Mouse (Mus musculus) heart, embryonic 14.5 days (tissue): ENCODE measurements around the gene Trmt44. TPM values are rescaled to one million over a fixed set of nuclear protein-coding genes. Genes with fewer than 3 reads are reported as not detected.

Experiments
- ATAC-seq: fragments of 200-750 bp; cut with Nextera tagmentation; 2 replicates; pipeline ENCODE4 v1.8.0; 2017; ENCODE audit warnings: low read depth, moderate TSS enrichment; ENCODE audit not compliant: insufficient number of reproducible peaks, insufficient read depth, low FRiP score
- H3K27ac ChIP-seq, 2 experiments: fragments of 200-500 bp in 1 of 2; fragments of 300-500 bp in 1 of 2; sonication (generic) in 1 of 2; replicated peaks in 1 of 2; 2 replicates each; pipeline ENCODE4 v1.5.1; 2012 to 2014; ENCODE audit warnings: low read depth in 2 of 2, low read length in 2 of 2, control low read depth in 1 of 2, mild to moderate bottlenecking in 1 of 2, mixed read lengths in 1 of 2; ENCODE audit not compliant: control insufficient read depth in 1 of 2, insufficient read depth in 1 of 2
- H3K27me3 ChIP-seq: fragments of 300-500 bp; sonication (generic); 2 replicates; pipeline ENCODE4 v1.6.1; 2014; ENCODE audit warnings: mild to moderate bottlenecking, low read length, control low read depth; ENCODE audit not compliant: control insufficient read depth, insufficient read depth
- H3K36me3 ChIP-seq: fragments of 300-500 bp; sonication (generic); 2 replicates; pipeline ENCODE4 v1.6.1; 2014; ENCODE audit warnings: mild to moderate bottlenecking, control low read depth, low read length, mixed read lengths; ENCODE audit not compliant: control insufficient read depth, insufficient read depth
- H3K4me1 ChIP-seq, 2 experiments: fragments of 200-500 bp in 1 of 2; fragments of 300-500 bp in 1 of 2; sonication (generic) in 1 of 2; 2 replicates each; pipeline ENCODE4 v1.6.1; 2012 to 2014; ENCODE audit warnings: low read length in 2 of 2, control low read depth in 1 of 2, mixed read lengths in 1 of 2; ENCODE audit not compliant: control insufficient read depth in 2 of 2, insufficient read depth in 2 of 2
- H3K4me2 ChIP-seq: fragments of 300-500 bp; sonication (generic); 2 replicates; pipeline ENCODE4 v1.6.1; 2014; ENCODE audit warnings: mild to moderate bottlenecking, low read length
- H3K4me3 ChIP-seq, 2 experiments: fragments of 200-500 bp in 1 of 2; fragments of 300-500 bp in 1 of 2; sonication (generic) in 1 of 2; 2 replicates each; pipeline ENCODE4 v1.5.1; 2012 to 2014; ENCODE audit warnings: low read length in 2 of 2, mild to moderate bottlenecking in 2 of 2, control low read depth in 1 of 2, low read depth in 1 of 2, moderate library complexity in 1 of 2; ENCODE audit not compliant: control insufficient read depth in 1 of 2, insufficient read depth in 1 of 2
- H3K9ac ChIP-seq: fragments of 300-500 bp; sonication (generic); 2 replicates; pipeline ENCODE4 v1.6.1; 2014; ENCODE audit warnings: mild to moderate bottlenecking, low read length
- H3K9me3 ChIP-seq: fragments of 300-500 bp; sonication (generic); 2 replicates; pipeline ENCODE4 v1.6.1; 2016; ENCODE audit warnings: low read length, control low read depth; ENCODE audit not compliant: control insufficient read depth
- WGBS: fragments of 180-500 bp; shearing (Covaris S2); extraction: QIAGEN DNeasy Blood & Tissue Kit; methylation state at CpG from one replicate; pipeline ENCODE4 v1.1.7; 2014; 5-methylcytosine and 5-hydroxymethylcytosine counted together
- polyA plus RNA-seq: library from polyadenylated mRNA; unstranded; fragments of >200 nt; fragmentation: Nextera tagmentation; extraction: Ambion mirVana; gene quantifications from 2 replicates; pipeline ENCODE4 v1.2.1, GENCODE M21; 2014

Trmt44 gene
- polyA plus RNA-seq: 4.7 and 5.0 TPM in 2 replicates

DNA sequence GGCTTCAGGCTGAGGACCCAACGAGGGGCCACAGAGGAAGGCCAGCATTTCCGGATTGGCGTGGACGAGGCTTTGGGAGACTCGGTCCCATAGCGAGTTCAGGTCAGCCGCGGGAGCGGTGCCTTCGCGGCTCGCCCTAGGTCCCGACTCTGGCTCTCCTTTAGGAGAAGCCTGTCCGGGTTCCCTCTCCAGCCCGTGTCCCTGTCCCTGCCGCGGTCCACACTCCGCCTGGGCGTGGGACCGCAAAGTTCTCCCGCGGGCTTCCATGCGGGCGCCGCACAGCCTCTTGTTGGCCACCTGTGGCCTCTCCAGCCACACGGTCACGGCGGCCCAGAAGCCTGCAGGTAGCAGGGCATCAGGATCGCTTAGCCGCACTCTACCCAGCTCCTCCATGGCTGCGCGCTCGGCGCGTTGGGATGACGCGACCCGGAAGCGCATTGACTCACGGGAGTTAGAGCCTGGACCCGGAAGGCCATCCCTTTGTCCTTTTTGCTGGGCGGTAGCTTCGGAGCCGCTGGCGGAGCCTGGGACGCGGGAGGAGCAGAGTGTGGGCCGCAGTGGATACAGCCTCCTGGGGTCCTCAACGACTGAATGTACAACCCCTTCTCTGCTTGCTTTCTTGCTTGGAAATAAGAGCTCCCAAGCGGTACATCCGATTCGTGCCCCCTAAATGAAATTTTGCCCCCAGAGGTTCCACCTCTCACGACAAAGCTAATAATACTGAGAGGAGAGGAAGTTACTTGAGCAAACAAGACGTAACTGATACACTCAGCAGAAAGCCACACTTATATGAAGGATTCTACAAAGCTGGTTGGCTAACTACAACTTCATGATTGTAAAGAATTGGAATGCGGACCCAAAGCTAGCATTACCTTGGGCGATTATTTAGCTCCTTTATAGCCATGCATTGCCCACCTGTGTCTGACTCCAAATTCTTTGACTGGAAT is at the start of gene Trmt44:
Trmt44 (minus strand) TSS at position 418 of the 947 bp plus-strand sequence.
- H3K27ac ChIP-seq: peak within 1 kb of the TSS; percentile 76 to 80
- peak within 1 kb of the TSS; percentile 87 for H3K4me2 ChIP-seq
- H3K4me1 ChIP-seq: peaks cover 4 to 11% of the 10 kb centered on the region in 2 experiments
- peaks cover 39% of the 10 kb centered on the region for H3K36me3 ChIP-seq
- H3K4me3 ChIP-seq: peak within 1 kb of the TSS; percentile 91
- no peaks in the 10 kb centered on the region for H3K9me3 ChIP-seq
- WGBS: 4% methylated on average over 56 of the region's 56 CpGs
- ATAC-seq: peak; percentile 90
- no peaks in the 10 kb centered on the region for H3K27me3 ChIP-seq
- peak within 1 kb of the TSS; percentile 87 for H3K9ac ChIP-seq

DNA sequence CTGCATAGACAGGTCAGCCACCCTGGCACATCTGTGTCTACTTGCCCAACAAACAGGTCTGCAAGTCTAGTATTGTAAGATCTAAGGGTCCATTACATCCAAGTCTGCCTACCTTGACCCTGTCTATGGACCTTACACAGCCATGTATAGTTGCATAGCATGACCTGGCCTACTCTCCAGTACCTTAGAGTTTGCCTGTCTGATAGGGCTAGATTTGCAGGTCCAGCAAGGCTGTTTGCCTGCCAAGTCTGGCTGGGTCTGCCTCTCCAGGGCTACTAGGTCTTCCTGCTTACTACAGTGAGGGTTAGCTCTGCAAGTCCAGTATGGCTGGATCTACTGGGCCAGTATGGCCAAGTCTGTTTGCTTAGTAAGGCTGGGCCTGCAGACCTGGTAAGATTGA is 49.0 kb upstream of the Trmt44 start:
- H3K4me2 ChIP-seq: no peak overlapping the region
- H3K9ac ChIP-seq: no peak overlapping the region
- H3K9me3 ChIP-seq: no peaks in the 10 kb centered on the region
- H3K27me3 ChIP-seq: no peaks in the 10 kb centered on the region
- no peak overlapping the region for H3K4me3 ChIP-seq
- H3K4me1 ChIP-seq: peaks cover 14% of the 10 kb centered on the region in 2 experiments
- no peaks in the 10 kb centered on the region for H3K36me3 ChIP-seq
- H3K27ac ChIP-seq: no peak overlapping the region
- no peak for ATAC-seq

DNA sequence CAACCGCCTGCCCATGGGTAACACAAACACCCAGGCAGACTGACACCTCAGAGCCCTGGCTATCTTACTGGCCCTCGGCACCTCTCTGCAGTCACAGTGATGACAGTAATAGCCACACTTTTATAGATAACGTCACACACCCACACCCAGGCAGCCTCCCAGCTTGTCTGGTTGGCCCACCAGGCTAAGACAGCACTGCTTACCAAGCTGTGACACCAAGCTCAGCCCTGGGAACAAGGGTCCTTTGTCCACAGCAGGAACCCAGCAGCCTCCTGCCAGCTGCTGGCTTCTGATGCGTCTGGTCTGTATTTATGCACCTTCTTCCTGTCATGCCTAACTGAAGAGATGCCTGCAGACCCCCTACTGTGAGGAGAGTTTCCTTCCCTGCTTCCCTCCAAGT is 46.2 kb upstream of the Trmt44 start:
- Histone ChIP-seq H3K4me1 (peaks cover 21 to 26% of the 10 kb centered on the region in 2 experiments), H3K27me3 (0 out of 2 replicates have a peak, but pooled peaks cover 2% of the 10 kb centered on the region), H3K36me3 (no peaks in the 10 kb centered on the region), H3K4me2 (no peak overlapping the region), H3K27ac (no peak overlapping the region), H3K9ac (peak overlapping the region; percentile 18; the same call in 1 of the 2 replicates), H3K9me3 (no peaks in the 10 kb centered on the region), H3K4me3 (no peak overlapping the region)
- WGBS: 12% methylated on average over 4 of the region's 4 CpGs
- peak; percentile 60; the same call in 1 of the 2 replicates for ATAC-seq

GRCm38 (mm10) chr5:35616943-35617342 is 42.1 kb upstream of the Trmt44 start:
- H3K36me3 ChIP-seq: no peaks in the 10 kb centered on the region; the same call in 1 of the 2 replicates
- no peak overlapping the region for H3K4me2 ChIP-seq
- H3K4me3 ChIP-seq: no peak overlapping the region
- 30% methylated on average over 5 of the region's 5 CpGs for WGBS
- no peak for ATAC-seq
- no peak overlapping the region for H3K27ac ChIP-seq
- H3K9me3 ChIP-seq: no peaks in the 10 kb centered on the region
- H3K9ac ChIP-seq: no peak overlapping the region
- peaks cover 18 to 22% of the 10 kb centered on the region in 2 experiments for H3K4me1 ChIP-seq
- 0 out of 2 replicates have a peak, but pooled peaks cover 2% of the 10 kb centered on the region for H3K27me3 ChIP-seq

- Histone ChIP-seq H3K36me3 (no peaks in the 10 kb centered on the region; the same call in 1 of the 2 replicates), H3K4me2 (no peak overlapping the region), H3K27me3 (0 out of 2 replicates have a peak, but pooled peaks cover 2% of the 10 kb centered on the region), H3K9me3 (no peaks in the 10 kb centered on the region), H3K4me1 (peaks cover 25 to 42% of the 10 kb centered on the region in 2 experiments), H3K27ac (no peak overlapping the region), H3K4me3 (no peak overlapping the region), H3K9ac (no peak overlapping the region)
- no peak for ATAC-seq
- 91% methylated on average over 8 of the region's 8 CpGs for WGBS
Measured at GRCm38 (mm10) chr5:35612722-35613121, 37.9 kb upstream of the Trmt44 start.

- Histone ChIP-seq H3K27ac (no peak overlapping the region), H3K4me3 (no peak overlapping the region), H3K36me3 (no peaks in the 10 kb centered on the region; the same call in 1 of the 2 replicates), H3K9me3 (no peaks in the 10 kb centered on the region), H3K27me3 (no peaks in the 10 kb centered on the region), H3K9ac (no peak overlapping the region), H3K4me1 (peaks cover 29 to 42% of the 10 kb centered on the region in 2 experiments), H3K4me2 (no peak overlapping the region)
- WGBS: 83% methylated on average over 11 of the region's 11 CpGs
- no peak for ATAC-seq
Measured at GRCm38 (mm10) chr5:35611900-35612299, 37.0 kb upstream of the Trmt44 start.

- Histone ChIP-seq H3K9ac (no peak overlapping the region), H3K4me3 (no peak overlapping the region), H3K27ac (no peak overlapping the region), H3K4me1 (peaks cover 27 to 43% of the 10 kb centered on the region in 2 experiments), H3K4me2 (no peak overlapping the region), H3K9me3 (no peaks in the 10 kb centered on the region), H3K27me3 (no peaks in the 10 kb centered on the region), H3K36me3 (no peaks in the 10 kb centered on the region; the same call in 1 of the 2 replicates)
- WGBS: 67% methylated on average over 9 of the region's 9 CpGs
- 0 out of 2 replicates have a peak, but pooled peaks have one; percentile 23 for ATAC-seq
Measured at GRCm38 (mm10) chr5:35611170-35611569, 36.3 kb upstream of the Trmt44 start.
